Mouse (Mus musculus): ENCODE results near the gene Fam13a.

- TF ChIP-seq CTCF (IDR thresholded peaks at IDR 0.05; ENCODE audit: control insufficient read depth, insufficient read depth, low read length) (no peak), POLR2A (IDR thresholded peaks at IDR 0.05; ENCODE audit: borderline replicate concordance, control insufficient read depth, low read depth, low read length) (no peak)
Measured at GRCm38 (mm10) chr6:58896648-58897047, 127.7 kb downstream of the Fam13a start.

All from bone marrow, adult 2 months (tissue).